Mouse (Mus musculus) myocyte (in vitro differentiated cells): ENCODE measurements around the gene Zfp658.

Experiments used
- E2F4 ChIP-seq: IDR thresholded peaks from one replicate; pipeline ENCODE4 v1.6.1; 2011; ENCODE audit warnings: mild to moderate bottlenecking, control low read depth, moderate library complexity; ENCODE audit not compliant: insufficient read depth
- MAX ChIP-seq: IDR thresholded peaks from one replicate; pipeline ENCODE4 v1.6.1; 2011; ENCODE audit warnings: low read depth, mild to moderate bottlenecking, control low read depth
- MYOD1 ChIP-seq, 3 experiments: IDR thresholded peaks; one replicate each; pipeline ENCODE4 v1.6.1; 2011; ENCODE audit warnings: control low read depth in 2 of 3, low read depth in 2 of 3, mild to moderate bottlenecking in 2 of 3, moderate library complexity in 1 of 3; ENCODE audit not compliant: insufficient read length in 2 of 3, control insufficient read depth in 1 of 3
- POLR2A ChIP-seq: IDR thresholded peaks from one replicate; pipeline ENCODE4 v1.6.1; 2011; ENCODE audit warnings: low read depth, mild to moderate bottlenecking, control low read depth, moderate library complexity; ENCODE audit not compliant: insufficient read length
- POLR2AphosphoS2 ChIP-seq: IDR thresholded peaks from one replicate; pipeline ENCODE4 v1.6.1; 2011; ENCODE audit warnings: low read depth, control low read depth; ENCODE audit not compliant: insufficient read length
- REST ChIP-seq: IDR thresholded peaks from one replicate; pipeline ENCODE4 v1.6.1; 2011; ENCODE audit warnings: mild to moderate bottlenecking, control low read depth, moderate library complexity; ENCODE audit not compliant: insufficient read depth, insufficient read length
- USF1 ChIP-seq: IDR thresholded peaks from one replicate; pipeline ENCODE4 v1.6.1; 2011; ENCODE audit warnings: low read depth, mild to moderate bottlenecking, control low read depth, moderate library complexity

- no peak for TF ChIP-seq MAX
- TF ChIP-seq POLR2A: no peak
- TF ChIP-seq E2F4: no peak
- no peak for TF ChIP-seq MYOD1 (IDR thresholded peaks at IDR 0.05; ENCODE audit: control insufficient read depth in 1 of 3, insufficient read length in 2 of 3, low read depth in 2 of 3)
- TF ChIP-seq USF1: no peak
- TF ChIP-seq POLR2AphosphoS2: no peak
- no peak for TF ChIP-seq REST
Measured at GRCm38 (mm10) chr7:43548206-43548605, 13.8 kb upstream of the Zfp658 start.
